Mouse (Mus musculus): ENCODE data around the gene Dguok. TPM values are rescaled to one million over a fixed set of nuclear protein-coding genes. Genes with fewer than 3 reads are reported as not detected.

Gene Dguok
- polyA plus RNA-seq (2015; fragmentation: Nextera tagmentation; extraction: Ambion mirVana): 45.9 and 47.1 TPM in 2 replicates

GRCm38 (mm10) chr6:83506258-83507167, at the start of gene Dguok:
TSS of gene Dguok (minus strand) at chr6:83506969.

GRCm38 (mm10) chr6:83536028-83536794, 29.4 kb upstream of the Dguok start, which contains the start of gene Actg2:
TSS of gene Actg2 (minus strand) at chr6:83536265.

GRCm38 (mm10) chr6:83459034-83459644, 47.6 kb downstream of the Dguok start, which contains the start of gene Tet3:
TSS of gene Tet3 (minus strand) at chr6:83459084.

Other genes starting within 250 kb of the Dguok start
- 8.2 and 13.9 TPM in 2 replicates for gene Mthfd2, start 181.1 kb downstream of the Dguok start, polyA plus RNA-seq (2015; fragmentation: Nextera tagmentation; extraction: Ambion mirVana)
- gene Mob1a, start 181.0 kb downstream of the Dguok start, polyA plus RNA-seq (2015; fragmentation: Nextera tagmentation; extraction: Ambion mirVana): 19.0 and 20.2 TPM in 2 replicates
- gene Bola3, start 157.8 kb downstream of the Dguok start, polyA plus RNA-seq (2015; fragmentation: Nextera tagmentation; extraction: Ambion mirVana): 310 and 323 TPM in 2 replicates
- 22.3 and 23.3 TPM in 2 replicates for gene Tet3, start 47.9 kb downstream of the Dguok start, polyA plus RNA-seq (2015; fragmentation: Nextera tagmentation; extraction: Ambion mirVana)
- gene Actg2, start 29.3 kb upstream of the Dguok start, polyA plus RNA-seq (2015; fragmentation: Nextera tagmentation; extraction: Ambion mirVana): 14.8 and 17.6 TPM in 2 replicates
- gene Stambp, start 65.8 kb upstream of the Dguok start, polyA plus RNA-seq (2015; fragmentation: Nextera tagmentation; extraction: Ambion mirVana): 14.0 and 17.1 TPM in 2 replicates
- 0.05 TPM in 1 of 2 replicates, not detected in the other for gene Clec4f, start 149.2 kb upstream of the Dguok start, polyA plus RNA-seq (2015; fragmentation: Nextera tagmentation; extraction: Ambion mirVana)
- not detected in 2 replicates for gene Cd207, start 170.9 kb upstream of the Dguok start, polyA plus RNA-seq (2015; fragmentation: Nextera tagmentation; extraction: Ambion mirVana)
- gene Vax2, start 204.3 kb upstream of the Dguok start, polyA plus RNA-seq (2015; fragmentation: Nextera tagmentation; extraction: Ambion mirVana): 0.51 TPM in 1 of 2 replicates, not detected in the other
- gene Atp6v1b1, start 236.0 kb upstream of the Dguok start, polyA plus RNA-seq (2015; fragmentation: Nextera tagmentation; extraction: Ambion mirVana): 0.15 TPM in 1 of 2 replicates, not detected in the other